Mouse (Mus musculus): ENCODE results near the gene Nsmce4a. TPM values are rescaled to one million over a fixed set of nuclear protein-coding genes. Genes with fewer than 3 reads are reported as not detected.
"Not testable (repeated sequence)": the region's sequence is repeated elsewhere in the genome, so short reads cannot be mapped to it uniquely, and the experiment has no call there.

Gene Nsmce4a
- total RNA-seq (2021) = 10 to 100 TPM; 50.4 to 56.2 TPM
- long read RNA-seq, experiment 1, transcript Nsmce4a-202 (11 exons, 1,435 nt) = major isoform, 46 of 61 reads
- long read RNA-seq, experiment 1, partial matches to known transcripts = 2 of 61 reads
- long read RNA-seq, experiment 1, other reads (novel, unspliced or antisense) = 13 of 61 reads
- long read RNA-seq, experiment 2, transcript Nsmce4a-202 (11 exons, 1,435 nt) = major isoform, 62 of 68 reads
- long read RNA-seq, experiment 2, partial matches to known transcripts = 3 of 68 reads
- long read RNA-seq, experiment 2, other reads (novel, unspliced or antisense) = 3 of 68 reads

DNA sequence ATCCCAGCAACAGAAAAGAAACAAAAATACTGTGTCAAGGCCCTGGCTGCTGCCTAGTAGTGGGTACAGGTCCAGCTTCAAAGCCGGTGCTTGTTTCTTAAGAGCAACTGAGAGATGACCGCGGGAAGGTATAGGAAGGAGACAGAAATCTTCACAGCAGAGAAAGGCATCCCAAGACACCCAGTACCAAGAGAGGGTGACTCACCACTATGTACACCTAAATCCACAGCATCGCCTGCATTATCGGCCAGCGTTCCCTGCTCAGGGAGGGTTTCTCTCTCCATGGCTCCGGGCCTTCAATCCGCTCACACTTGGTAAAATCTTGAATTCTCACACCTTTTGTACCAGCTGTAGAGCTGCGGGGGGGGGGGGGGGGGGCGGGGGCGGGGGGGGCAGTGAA is at the start of gene Nsmce4a:
Nsmce4a (minus strand) TSS at position 298 of the 400 bp plus-strand sequence.
- DNase-seq (ENCODE audit: low spot score in 2 of 2) = no peak

- no peak for DNase-seq (ENCODE audit: low spot score in 2 of 2)
Measured at GRCm38 (mm10) chr7:130622359-130622758, 49.4 kb upstream of the Nsmce4a start.

DNA sequence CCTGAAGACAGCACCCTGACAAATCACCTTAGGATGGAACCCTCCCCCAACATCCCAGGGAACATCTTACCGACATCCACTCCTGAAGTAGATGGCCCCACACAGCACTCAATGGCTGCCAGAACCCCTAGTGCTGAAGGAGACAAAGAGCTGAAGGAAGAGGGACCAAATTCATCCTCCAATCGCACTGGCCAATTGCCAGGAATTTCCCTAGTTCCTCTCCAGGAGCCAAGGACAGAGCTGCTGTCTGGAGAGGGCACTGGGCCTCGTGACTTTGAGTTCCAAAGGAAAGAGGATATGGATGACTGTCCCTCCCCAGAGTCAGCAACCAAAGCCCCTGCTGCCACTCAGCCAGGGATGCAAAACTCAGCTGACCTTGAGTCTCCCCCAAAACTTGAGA is 49.0 kb upstream of the Nsmce4a start:
- peak; percentile 30 to 32 for DNase-seq (ENCODE audit: low spot score in 2 of 2)

DNA sequence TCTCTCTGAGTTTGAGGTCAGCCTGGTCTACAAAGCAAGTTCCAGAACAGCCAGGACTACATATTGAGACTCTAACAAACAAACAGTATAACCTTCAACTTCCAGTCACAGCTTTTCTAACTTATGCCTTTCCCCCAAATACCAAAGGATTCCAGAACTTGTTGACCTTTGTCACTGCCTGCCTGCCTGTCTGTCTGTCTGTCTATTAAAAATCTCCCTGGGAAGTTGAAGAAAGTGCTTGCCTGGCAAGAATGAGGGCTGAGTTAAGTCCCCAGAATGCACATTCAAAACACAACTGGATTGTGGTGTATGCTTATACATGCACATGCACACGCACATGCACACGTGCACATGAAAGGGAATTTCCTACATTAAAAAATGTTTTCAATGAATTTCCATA is 48.1 kb upstream of the Nsmce4a start:
- DNase-seq (ENCODE audit: low spot score in 2 of 2) = no peak

GRCm38 (mm10) chr7:130617591-130617990 is 44.7 kb upstream of the Nsmce4a start:
- no peak for DNase-seq (ENCODE audit: low spot score in 2 of 2)

DNA sequence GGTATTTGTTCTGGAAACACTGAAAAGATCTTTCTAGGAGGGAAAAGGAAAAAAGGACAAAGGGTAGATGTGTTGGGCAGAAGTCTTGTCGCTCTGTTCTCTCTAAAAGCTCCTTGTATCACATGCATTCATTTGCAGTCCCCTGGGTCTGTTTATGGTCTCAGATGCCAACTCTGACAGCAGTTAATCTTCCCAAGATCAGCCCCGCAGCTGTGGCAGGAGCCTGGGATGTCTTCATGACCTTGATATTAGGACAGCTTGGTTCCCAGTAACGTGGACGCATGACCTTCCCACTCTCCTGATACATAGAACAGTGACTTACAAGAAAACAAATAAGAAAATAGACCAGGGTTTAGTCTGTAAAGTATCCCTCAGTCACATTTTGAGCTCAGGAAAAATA is 41.1 kb upstream of the Nsmce4a start:
- no peak for DNase-seq (ENCODE audit: low spot score in 2 of 2)

GRCm38 (mm10) chr7:130606958-130607357 is 34.0 kb upstream of the Nsmce4a start:
- no peak for DNase-seq (ENCODE audit: low spot score in 2 of 2)

DNA sequence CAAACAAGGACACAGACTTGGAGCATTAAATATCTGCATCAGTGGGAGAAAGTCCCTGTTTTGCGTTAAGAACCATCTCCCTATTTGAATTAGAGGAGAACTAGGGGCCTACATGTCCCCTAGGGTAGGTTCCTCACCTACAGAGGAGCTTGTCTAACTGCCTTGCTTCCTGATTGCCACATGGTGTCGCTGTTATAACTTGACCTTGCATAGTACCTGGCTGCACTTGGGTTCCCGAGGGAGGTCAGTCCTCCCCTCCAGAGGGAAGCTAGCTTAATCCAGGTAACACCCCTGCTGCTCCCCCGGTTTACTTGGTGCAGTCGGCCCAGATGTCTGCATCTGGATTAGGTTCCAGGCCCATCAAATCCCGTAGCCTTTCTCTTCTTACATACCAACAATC is 32.2 kb upstream of the Nsmce4a start:
- no peak for DNase-seq (ENCODE audit: low spot score in 2 of 2)

DNA sequence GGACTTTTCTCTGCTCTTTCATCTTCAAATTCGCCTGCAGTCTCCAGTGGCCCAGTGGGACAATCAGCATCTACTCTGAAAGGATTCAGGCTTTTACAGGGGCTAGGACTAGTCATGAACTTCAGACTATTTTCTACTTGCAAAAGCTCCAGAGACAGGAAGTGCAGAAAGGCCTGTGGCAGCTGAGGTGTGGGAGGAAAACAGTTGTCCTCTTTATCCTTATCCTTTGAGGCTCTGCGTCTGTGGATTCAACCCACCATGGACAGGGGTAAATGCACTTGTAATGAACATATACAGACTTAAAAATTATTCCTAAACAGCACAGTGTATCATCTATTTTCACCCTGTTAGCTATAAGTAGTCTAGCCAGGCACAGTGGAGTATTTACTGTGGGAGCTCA is 31.5 kb upstream of the Nsmce4a start:
- DNase-seq (ENCODE audit: low spot score in 2 of 2) = no peak

- DNase-seq (ENCODE audit: low spot score in 2 of 2) = no peak
Measured at GRCm38 (mm10) chr7:130603556-130603955, 30.6 kb upstream of the Nsmce4a start.

GRCm38 (mm10) chr7:130602804-130603203 is 29.9 kb upstream of the Nsmce4a start:
- no peak for DNase-seq (ENCODE audit: low spot score in 2 of 2)

DNA sequence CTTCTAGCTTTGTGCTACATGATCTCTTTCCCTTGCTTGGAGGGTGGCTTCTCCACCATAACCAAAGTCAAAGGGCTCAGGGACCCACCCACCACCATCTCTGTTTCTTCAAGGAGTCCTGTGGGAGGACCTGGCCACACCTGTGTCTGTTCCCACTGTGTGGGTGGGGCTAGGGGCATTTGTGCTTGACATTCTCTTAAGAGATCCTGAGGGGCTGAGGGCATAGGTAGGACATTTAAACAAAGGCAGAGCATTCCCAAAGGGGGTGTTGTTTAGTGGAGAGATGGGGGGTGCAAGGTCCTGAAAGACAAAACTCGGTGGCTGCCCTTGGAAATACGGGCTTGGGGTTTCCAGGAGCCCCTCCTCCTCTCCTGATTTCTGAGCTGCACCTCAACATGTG is 27.6 kb upstream of the Nsmce4a start:
- no peak for DNase-seq (ENCODE audit: low spot score in 2 of 2)

- DNase-seq (ENCODE audit: low spot score in 2 of 2) = no peak
Measured at GRCm38 (mm10) chr7:130600074-130600473, 27.2 kb upstream of the Nsmce4a start.

- no peak for DNase-seq (ENCODE audit: low spot score in 2 of 2)
Measured at GRCm38 (mm10) chr7:130597546-130597945, 24.6 kb upstream of the Nsmce4a start.

- DNase-seq (ENCODE audit: low spot score in 2 of 2) = peak in 1 of 2 experiments; percentile 24
Measured at GRCm38 (mm10) chr7:130596079-130596855, 23.3 kb upstream of the Nsmce4a start.

DNA sequence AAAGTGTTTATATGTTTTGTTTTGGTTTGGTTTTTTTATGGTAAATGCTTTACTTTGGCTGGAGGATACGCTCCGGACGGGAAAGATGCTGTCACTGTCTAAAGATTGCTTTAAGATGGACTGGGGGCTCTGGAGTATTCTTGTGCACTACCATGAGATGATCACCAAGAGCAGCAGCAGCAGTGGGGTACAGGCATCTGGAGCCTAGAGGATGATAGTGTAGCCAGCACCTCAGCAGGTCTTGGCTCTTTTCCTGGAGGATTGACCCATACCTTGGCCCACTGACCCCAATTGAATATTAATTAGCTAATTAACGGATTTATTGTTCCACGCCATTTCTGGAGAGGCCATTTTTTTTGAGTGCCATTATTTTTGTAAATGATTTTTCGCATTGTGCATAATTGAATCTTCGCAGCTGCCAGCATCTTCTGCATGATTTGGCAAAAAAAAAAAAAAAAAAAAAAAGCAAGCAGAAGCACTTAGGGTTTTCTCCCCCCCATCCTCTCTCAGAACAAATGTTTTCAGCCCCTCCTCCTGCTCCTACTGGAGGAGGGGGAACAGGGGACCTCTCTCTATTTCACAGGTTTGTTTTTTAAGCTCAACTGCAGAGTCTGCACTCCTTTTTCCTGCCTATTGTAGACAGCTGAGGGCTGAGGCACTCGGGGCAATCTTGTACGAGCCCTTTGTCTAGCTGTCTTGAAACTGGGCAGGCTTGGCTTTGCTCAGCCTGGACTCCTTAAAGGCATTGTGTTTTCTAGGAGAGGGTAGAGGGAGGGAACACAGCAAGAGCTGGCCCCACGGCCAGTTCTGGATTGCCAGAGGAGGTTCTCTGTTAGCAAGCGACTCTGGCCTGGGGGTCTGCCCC is 20.7 kb upstream of the Nsmce4a start:
- DNase-seq (ENCODE audit: low spot score in 2 of 2) = not testable (repeated sequence)

DNA sequence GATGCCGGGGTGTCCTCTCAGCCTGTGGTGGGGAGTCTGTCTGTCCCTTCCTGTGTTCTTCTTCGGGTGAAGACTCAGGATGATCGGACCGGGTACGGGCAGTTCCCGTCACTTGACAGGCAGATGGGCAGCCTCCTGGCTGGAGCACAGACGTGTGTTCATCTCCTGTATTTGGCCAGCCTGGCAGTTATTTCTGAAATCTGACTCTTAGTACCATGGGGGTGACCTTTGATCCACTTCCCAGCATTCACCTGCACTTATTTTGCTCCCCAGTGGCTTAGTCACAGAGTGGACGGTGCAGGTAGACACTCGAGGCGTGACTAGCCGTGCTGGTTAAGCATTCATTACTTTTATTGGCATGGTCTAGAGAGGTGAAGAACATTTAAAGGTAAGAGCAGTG is 20.1 kb upstream of the Nsmce4a start:
- DNase-seq (ENCODE audit: low spot score in 2 of 2) = not testable (repeated sequence)

DNA sequence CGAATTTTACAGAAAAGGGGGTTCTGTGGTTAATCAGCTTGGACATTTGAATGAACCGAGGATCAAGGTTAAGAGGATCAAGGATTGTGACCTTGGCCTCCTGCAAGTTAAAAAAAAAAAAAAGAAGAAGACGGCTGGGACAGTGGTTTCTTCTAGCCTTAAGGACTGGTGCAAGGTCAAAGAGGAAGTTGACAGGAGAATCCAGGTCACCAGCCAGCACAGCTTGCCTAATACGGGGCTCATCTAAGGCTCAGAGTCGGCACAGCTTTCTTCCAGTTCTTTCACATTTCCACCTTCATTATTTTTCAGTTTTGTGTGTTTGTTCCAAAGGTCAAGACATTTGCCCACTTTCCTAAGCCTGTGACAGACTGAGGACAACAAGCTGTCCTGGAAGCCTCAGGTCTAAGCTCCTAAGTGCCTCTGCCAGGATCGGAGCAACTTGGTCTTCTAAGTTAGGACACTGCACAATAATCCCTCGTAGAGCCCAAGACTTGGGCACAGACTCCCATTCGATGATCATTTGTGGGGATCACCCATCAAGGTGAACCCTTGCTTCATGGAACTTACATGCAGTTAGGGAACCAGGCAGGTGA is 18.0 kb upstream of the Nsmce4a start:
- DNase-seq (ENCODE audit: low spot score in 2 of 2) = no peak

DNA sequence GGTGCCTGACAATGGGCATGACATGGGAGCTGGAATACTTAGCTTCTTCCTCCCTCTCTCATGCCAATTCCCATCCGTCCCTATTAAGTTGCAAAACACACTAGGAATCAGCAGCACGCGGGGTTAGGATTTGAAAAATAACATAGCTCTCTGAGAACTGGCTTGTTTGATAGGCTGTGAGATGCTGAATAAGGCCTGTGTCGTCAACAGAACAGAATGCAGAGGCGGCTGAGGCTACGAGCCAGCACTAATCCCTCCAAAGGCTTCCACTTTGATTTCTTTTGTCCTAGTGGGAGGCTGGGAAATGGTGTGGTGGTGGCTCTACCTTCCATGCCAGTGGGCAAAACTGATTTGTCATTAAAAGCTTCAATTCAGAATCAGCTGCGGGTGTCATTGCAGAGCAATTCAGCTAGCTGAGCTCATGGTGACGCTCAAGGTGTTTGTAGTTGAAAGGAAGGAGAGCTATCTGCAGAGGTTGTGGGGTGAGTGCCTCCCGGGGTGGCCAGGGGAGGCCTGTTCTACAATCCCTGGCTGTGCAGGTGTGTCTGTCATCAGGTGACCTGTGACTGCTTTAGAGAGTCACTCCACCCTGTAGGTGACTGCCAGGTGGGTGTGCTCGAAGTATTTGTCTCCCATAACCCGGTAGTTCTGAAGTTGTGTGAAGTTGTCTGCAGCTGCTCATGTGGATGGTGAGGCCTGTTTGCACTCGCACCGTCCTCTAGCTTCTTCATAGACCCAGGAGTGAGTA is 17.3 kb upstream of the Nsmce4a start:
- DNase-seq (ENCODE audit: low spot score in 2 of 2) = no peak

- DNase-seq (ENCODE audit: low spot score in 2 of 2) = no peak
Measured at GRCm38 (mm10) chr7:130586521-130587072, 13.7 kb upstream of the Nsmce4a start.

Data from gastrocnemius, postnatal 4 days (tissue).